Mouse (Mus musculus): ENCODE measurements around the gene Susd1. TPM values are rescaled to one million over a fixed set of nuclear protein-coding genes. Genes with fewer than 3 reads are reported as not detected.

Gene Susd1
- polyA plus RNA-seq, 1 experiment, result 4.0 TPM

GRCm38 (mm10) chr4:59387387-59388210 lies 50.8 kb downstream of the Susd1 start:
- Histone ChIP-seq H3K27me3 (ENCODE audit: control insufficient read depth, insufficient read depth, low read length) (no peaks in the 10 kb centered on the region), H3K4me3 (replicated peaks; ENCODE audit: insufficient read depth, low read depth, low read length) (no peak overlapping the region), H3K27ac (ENCODE audit: insufficient read depth, low read length) (no peak overlapping the region), H3K4me1 (ENCODE audit: control insufficient read depth, insufficient read depth, low read length) (peaks cover 11% of the 10 kb centered on the region; the same call in 1 of the 2 replicates)
- TF ChIP-seq CTCF (IDR thresholded peaks at IDR 0.05; ENCODE audit: borderline replicate concordance, insufficient read depth, low read depth, low read length), result no peak
- TF ChIP-seq POLR2A (IDR thresholded peaks at IDR 0.05; ENCODE audit: borderline replicate concordance, insufficient read depth, low read length), result no peak
- WGBS, result 86% methylated on average over 13 of the region's 13 CpGs
- DNase-seq, result no peak

- 90% methylated on average over 10 of the region's 10 CpGs for WGBS
- Histone ChIP-seq H3K27ac (ENCODE audit: insufficient read depth, low read length) (no peak overlapping the region), H3K27me3 (ENCODE audit: control insufficient read depth, insufficient read depth, low read length) (no peaks in the 10 kb centered on the region), H3K4me1 (ENCODE audit: control insufficient read depth, insufficient read depth, low read length) (peaks cover 14% of the 10 kb centered on the region), H3K4me3 (replicated peaks; ENCODE audit: insufficient read depth, low read depth, low read length) (no peak overlapping the region)
- TF ChIP-seq POLR2A (IDR thresholded peaks at IDR 0.05; ENCODE audit: borderline replicate concordance, insufficient read depth, low read length), result no peak
- no peak for TF ChIP-seq CTCF (IDR thresholded peaks at IDR 0.05; ENCODE audit: borderline replicate concordance, insufficient read depth, low read depth, low read length)
- no peak for DNase-seq
Measured at GRCm38 (mm10) chr4:59385254-59385895, 53.1 kb downstream of the Susd1 start.

DNA sequence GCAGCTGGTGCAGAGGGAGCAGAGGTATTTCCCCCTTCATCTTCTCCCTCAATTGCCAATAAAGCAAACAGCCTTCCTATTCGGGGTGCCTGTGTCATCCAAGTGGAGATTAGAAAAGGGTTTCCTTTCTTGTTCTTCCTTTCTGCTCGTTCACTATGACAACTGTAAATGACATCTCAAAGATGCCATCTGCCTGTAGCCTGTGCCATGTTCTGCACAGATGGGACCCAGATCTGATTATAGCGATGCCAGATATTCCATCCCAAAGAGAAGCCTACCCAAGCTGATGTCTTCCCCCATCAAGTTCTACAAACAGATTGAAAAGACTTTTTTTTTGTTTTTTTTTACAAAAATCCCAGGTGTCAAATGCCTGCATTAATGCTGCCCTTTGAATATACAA lies 54.6 kb downstream of the Susd1 start:
- no peak overlapping the region for H3K4me3 ChIP-seq (replicated peaks; ENCODE audit: insufficient read depth, low read depth, low read length)
- no peak overlapping the region for H3K27ac ChIP-seq (ENCODE audit: insufficient read depth, low read length)
- peaks cover 14% of the 10 kb centered on the region for H3K4me1 ChIP-seq (ENCODE audit: control insufficient read depth, insufficient read depth, low read length)
- no peaks in the 10 kb centered on the region for H3K27me3 ChIP-seq (ENCODE audit: control insufficient read depth, insufficient read depth, low read length)
- 13% methylated on average over 3 of the region's 3 CpGs for WGBS
- TF ChIP-seq POLR2A (IDR thresholded peaks at IDR 0.05; ENCODE audit: borderline replicate concordance, insufficient read depth, low read length) (no peak), CTCF (IDR thresholded peaks at IDR 0.05; ENCODE audit: borderline replicate concordance, insufficient read depth, low read depth, low read length) (no peak)
- peak; percentile 25 to 61 for DNase-seq

- DNase-seq, result no peak
- 43% methylated on average over 12 of the region's 12 CpGs for WGBS
- Histone ChIP-seq H3K4me3 (replicated peaks; ENCODE audit: insufficient read depth, low read depth, low read length) (no peak overlapping the region), H3K4me1 (ENCODE audit: control insufficient read depth, insufficient read depth, low read length) (peaks cover 11% of the 10 kb centered on the region), H3K27ac (ENCODE audit: insufficient read depth, low read length) (no peak overlapping the region), H3K27me3 (ENCODE audit: control insufficient read depth, insufficient read depth, low read length) (no peaks in the 10 kb centered on the region)
- no peak for TF ChIP-seq CTCF (IDR thresholded peaks at IDR 0.05; ENCODE audit: borderline replicate concordance, insufficient read depth, low read depth, low read length)
- TF ChIP-seq POLR2A (IDR thresholded peaks at IDR 0.05; ENCODE audit: borderline replicate concordance, insufficient read depth, low read length), result no peak
Measured at GRCm38 (mm10) chr4:59382131-59382530, 56.3 kb downstream of the Susd1 start.

- peak overlapping the region; percentile 39 for H3K4me3 ChIP-seq (replicated peaks; ENCODE audit: insufficient read depth, low read depth, low read length)
- H3K4me1 ChIP-seq (ENCODE audit: control insufficient read depth, insufficient read depth, low read length), result peaks cover 11% of the 10 kb centered on the region
- WGBS, result 12% methylated on average over 13 of the region's 13 CpGs
- no peak for TF ChIP-seq POLR2A (IDR thresholded peaks at IDR 0.05; ENCODE audit: borderline replicate concordance, insufficient read depth, low read length)
- TF ChIP-seq CTCF (IDR thresholded peaks at IDR 0.05; ENCODE audit: borderline replicate concordance, insufficient read depth, low read depth, low read length), result peak; percentile 65; the same call in 1 of the 2 replicates
- H3K27ac ChIP-seq (ENCODE audit: insufficient read depth, low read length), result no peak overlapping the region
- peak; percentile 81 to 89 for DNase-seq
- no peaks in the 10 kb centered on the region for H3K27me3 ChIP-seq (ENCODE audit: control insufficient read depth, insufficient read depth, low read length)
Measured at GRCm38 (mm10) chr4:59381007-59381743, 57.3 kb downstream of the Susd1 start.

GRCm38 (mm10) chr4:59380478-59380877 lies 58.0 kb downstream of the Susd1 start:
- no peak for TF ChIP-seq POLR2A (IDR thresholded peaks at IDR 0.05; ENCODE audit: borderline replicate concordance, insufficient read depth, low read length)
- TF ChIP-seq CTCF (IDR thresholded peaks at IDR 0.05; ENCODE audit: borderline replicate concordance, insufficient read depth, low read depth, low read length), result no peak
- Histone ChIP-seq H3K4me3 (replicated peaks; ENCODE audit: insufficient read depth, low read depth, low read length) (no peak overlapping the region), H3K27ac (ENCODE audit: insufficient read depth, low read length) (no peak overlapping the region), H3K27me3 (ENCODE audit: control insufficient read depth, insufficient read depth, low read length) (no peaks in the 10 kb centered on the region), H3K4me1 (ENCODE audit: control insufficient read depth, insufficient read depth, low read length) (peaks cover 11% of the 10 kb centered on the region)
- DNase-seq, result no peak
- WGBS, result 64% methylated on average over 4 of the region's 4 CpGs

GRCm38 (mm10) chr4:59379876-59380275 lies 58.6 kb downstream of the Susd1 start:
- no peaks in the 10 kb centered on the region for H3K27me3 ChIP-seq (ENCODE audit: control insufficient read depth, insufficient read depth, low read length)
- DNase-seq, result no peak
- no peak overlapping the region for H3K27ac ChIP-seq (ENCODE audit: insufficient read depth, low read length)
- TF ChIP-seq CTCF (IDR thresholded peaks at IDR 0.05; ENCODE audit: borderline replicate concordance, insufficient read depth, low read depth, low read length) (no peak), POLR2A (IDR thresholded peaks at IDR 0.05; ENCODE audit: borderline replicate concordance, insufficient read depth, low read length) (no peak)
- no peak overlapping the region for H3K4me3 ChIP-seq (replicated peaks; ENCODE audit: insufficient read depth, low read depth, low read length)
- H3K4me1 ChIP-seq (ENCODE audit: control insufficient read depth, insufficient read depth, low read length), result peaks cover 11% of the 10 kb centered on the region
- 89% methylated on average over 5 of the region's 5 CpGs for WGBS

Data from cerebellum, adult 2 months (tissue).